Mouse (Mus musculus): Measurements from ENCODE around the gene Zfp142. TPM values are rescaled to one million over a fixed set of nuclear protein-coding genes. Genes with fewer than 3 reads are reported as not detected.

The Zfp142 gene
- polyA plus RNA-seq, 1 experiment from 2014 or later, result 7.8 TPM

- ATAC-seq (replicated peaks; ENCODE audit: insufficient number of reproducible peaks, low FRiP score, low TSS enrichment, low read depth), result no peak
- Histone ChIP-seq H3K9ac (replicated peaks; ENCODE audit: low read length) (no peak within 1 kb of the TSS), H3K36me3 (replicated peaks; ENCODE audit: control insufficient read depth, insufficient read depth, low read depth, low read length) (no peaks in the 10 kb centered on the region), H3K4me3 (ENCODE audit: low read depth, low read length) (no peak within 1 kb of the TSS), H3K27ac (replicated peaks; ENCODE audit: low read depth, low read length) (no peak within 1 kb of the TSS), H3K4me1 (ENCODE audit: control insufficient read depth, insufficient read depth, low read length) (0 out of 2 replicates have a peak, but pooled peaks cover 3% of the 10 kb centered on the region), H3K27me3 (ENCODE audit: control insufficient read depth, insufficient read depth, low read length) (no peaks in the 10 kb centered on the region), H3K9me3 (replicated peaks; ENCODE audit: control insufficient read depth, low read length) (no peaks in the 10 kb centered on the region), H3K4me2 (ENCODE audit: low read depth, low read length) (no peak within 1 kb of the TSS)
- WGBS, result 74% methylated on average over 4 of the region's 4 CpGs
- no peak for DNase-seq (ENCODE audit: low spot score)
These were observed 43.9 kb downstream of the Zfp142 start, which contains the start of gene Usp37 for GRCm38 (mm10) chr1:74544184-74544583. Usp37 (minus strand) TSS chr1:74544284.

- Histone ChIP-seq H3K36me3 (replicated peaks; ENCODE audit: control insufficient read depth, insufficient read depth, low read depth, low read length) (no peaks in the 10 kb centered on the region), H3K4me3 (ENCODE audit: low read depth, low read length) (no peak within 1 kb of the TSS), H3K9me3 (replicated peaks; ENCODE audit: control insufficient read depth, low read length) (no peaks in the 10 kb centered on the region), H3K4me2 (ENCODE audit: low read depth, low read length) (no peak within 1 kb of the TSS; the same call in 1 of the 2 replicates), H3K9ac (replicated peaks; ENCODE audit: low read length) (no peak within 1 kb of the TSS), H3K27ac (replicated peaks; ENCODE audit: low read depth, low read length) (no peak within 1 kb of the TSS), H3K27me3 (ENCODE audit: control insufficient read depth, insufficient read depth, low read length) (no peaks in the 10 kb centered on the region), H3K4me1 (ENCODE audit: control insufficient read depth, insufficient read depth, low read length) (0 out of 2 replicates have a peak, but pooled peaks cover 3% of the 10 kb centered on the region)
- 5% methylated on average over 6 of the region's 6 CpGs for WGBS
- peak; percentile 41 for DNase-seq (ENCODE audit: low spot score)
- ATAC-seq (replicated peaks; ENCODE audit: insufficient number of reproducible peaks, low FRiP score, low TSS enrichment, low read depth), result no peak
These were observed 45.5 kb downstream of the Zfp142 start, which contains the start of gene Plcd4 for GRCm38 (mm10) chr1:74542451-74542961. Plcd4 (plus strand) TSS chr1:74542888.

- 0 out of 2 replicates have a peak, but pooled peaks cover 3% of the 10 kb centered on the region for H3K4me1 ChIP-seq (ENCODE audit: control insufficient read depth, insufficient read depth, low read length)
- no peak overlapping the region for H3K27ac ChIP-seq (replicated peaks; ENCODE audit: low read depth, low read length)
- no peaks in the 10 kb centered on the region for H3K27me3 ChIP-seq (ENCODE audit: control insufficient read depth, insufficient read depth, low read length)
- no peaks in the 10 kb centered on the region for H3K36me3 ChIP-seq (replicated peaks; ENCODE audit: control insufficient read depth, insufficient read depth, low read depth, low read length)
- H3K4me2 ChIP-seq (ENCODE audit: low read depth, low read length), result no peak overlapping the region
- no peak for ATAC-seq (replicated peaks; ENCODE audit: insufficient number of reproducible peaks, low FRiP score, low TSS enrichment, low read depth)
- DNase-seq (ENCODE audit: low spot score), result no peak
- no peak overlapping the region for H3K9ac ChIP-seq (replicated peaks; ENCODE audit: low read length)
- no peak overlapping the region for H3K4me3 ChIP-seq (ENCODE audit: low read depth, low read length)
- no peaks in the 10 kb centered on the region for H3K9me3 ChIP-seq (replicated peaks; ENCODE audit: control insufficient read depth, low read length)
These were observed 49.4 kb downstream of the Zfp142 start for GRCm38 (mm10) chr1:74538650-74539049.

GRCm38 (mm10) chr1:74528589-74528988, 59.5 kb downstream of the Zfp142 start:
- ATAC-seq (replicated peaks; ENCODE audit: insufficient number of reproducible peaks, low FRiP score, low TSS enrichment, low read depth), result no peak
- Histone ChIP-seq H3K4me2 (ENCODE audit: low read depth, low read length) (no peak overlapping the region), H3K27ac (replicated peaks; ENCODE audit: low read depth, low read length) (no peak overlapping the region), H3K27me3 (ENCODE audit: control insufficient read depth, insufficient read depth, low read length) (no peaks in the 10 kb centered on the region), H3K4me1 (ENCODE audit: control insufficient read depth, insufficient read depth, low read length) (no peaks in the 10 kb centered on the region), H3K4me3 (ENCODE audit: low read depth, low read length) (no peak overlapping the region), H3K9ac (replicated peaks; ENCODE audit: low read length) (no peak overlapping the region), H3K9me3 (replicated peaks; ENCODE audit: control insufficient read depth, low read length) (no peaks in the 10 kb centered on the region), H3K36me3 (replicated peaks; ENCODE audit: control insufficient read depth, insufficient read depth, low read depth, low read length) (peaks cover 14% of the 10 kb centered on the region)
- no peak for DNase-seq (ENCODE audit: low spot score)
- WGBS, result 89% methylated on average over 7 of the region's 7 CpGs

- ATAC-seq (replicated peaks; ENCODE audit: insufficient number of reproducible peaks, low FRiP score, low TSS enrichment, low read depth), result no peak
- Histone ChIP-seq H3K4me2 (ENCODE audit: low read depth, low read length) (no peak overlapping the region), H3K4me3 (ENCODE audit: low read depth, low read length) (no peak overlapping the region), H3K36me3 (replicated peaks; ENCODE audit: control insufficient read depth, insufficient read depth, low read depth, low read length) (peaks cover 12% of the 10 kb centered on the region), H3K27me3 (ENCODE audit: control insufficient read depth, insufficient read depth, low read length) (no peaks in the 10 kb centered on the region), H3K9ac (replicated peaks; ENCODE audit: low read length) (no peak overlapping the region), H3K4me1 (ENCODE audit: control insufficient read depth, insufficient read depth, low read length) (no peaks in the 10 kb centered on the region), H3K9me3 (replicated peaks; ENCODE audit: control insufficient read depth, low read length) (no peaks in the 10 kb centered on the region), H3K27ac (replicated peaks; ENCODE audit: low read depth, low read length) (no peak overlapping the region)
- WGBS, result 92% methylated on average over 4 of the region's 4 CpGs
- no peak for DNase-seq (ENCODE audit: low spot score)
These were observed 63.3 kb downstream of the Zfp142 start for GRCm38 (mm10) chr1:74524746-74525145.

GRCm38 (mm10) chr1:74519875-74520274, 68.2 kb downstream of the Zfp142 start:
- H3K4me2 ChIP-seq (ENCODE audit: low read depth, low read length), result no peak overlapping the region
- no peaks in the 10 kb centered on the region for H3K27me3 ChIP-seq (ENCODE audit: control insufficient read depth, insufficient read depth, low read length)
- ATAC-seq (replicated peaks; ENCODE audit: insufficient number of reproducible peaks, low FRiP score, low TSS enrichment, low read depth) (no peak), DNase-seq (ENCODE audit: low spot score) (no peak)
- peaks cover 9% of the 10 kb centered on the region; the same call in 1 of the 2 replicates for H3K36me3 ChIP-seq (replicated peaks; ENCODE audit: control insufficient read depth, insufficient read depth, low read depth, low read length)
- no peak overlapping the region for H3K27ac ChIP-seq (replicated peaks; ENCODE audit: low read depth, low read length)
- no peaks in the 10 kb centered on the region for H3K9me3 ChIP-seq (replicated peaks; ENCODE audit: control insufficient read depth, low read length)
- no peaks in the 10 kb centered on the region for H3K4me1 ChIP-seq (ENCODE audit: control insufficient read depth, insufficient read depth, low read length)
- no peak overlapping the region for H3K4me3 ChIP-seq (ENCODE audit: low read depth, low read length)
- H3K9ac ChIP-seq (replicated peaks; ENCODE audit: low read length), result no peak overlapping the region

Small RNAs within 50 kb of the gene (microRNA-seq; reads per million reads assigned to microRNA genes)
- gene Gm25035 (ENCODE audit: borderline number of aligned reads), result not detected

Other genes starting within 250 kb of the Zfp142 start
- 0.22 and 0.36 TPM in 2 replicates for gene Catip, start 226.1 kb downstream of the Zfp142 start, polyA plus RNA-seq (2014; fragmentation: Nextera tagmentation; extraction: Ambion mirVana)
- 2.4 and 4.9 TPM in 2 replicates for gene Slc11a1, start 213.1 kb downstream of the Zfp142 start, polyA plus RNA-seq (2014; fragmentation: Nextera tagmentation; extraction: Ambion mirVana)
- 60.0 and 66.2 TPM in 2 replicates for gene Ctdsp1, start 196.7 kb downstream of the Zfp142 start, polyA plus RNA-seq (2014; fragmentation: Nextera tagmentation; extraction: Ambion mirVana)
- gene Vil1, start 178.9 kb downstream of the Zfp142 start, polyA plus RNA-seq (2014; fragmentation: Nextera tagmentation; extraction: Ambion mirVana), result 0.07 and 0.11 TPM in 2 replicates
- gene Cnot9, start 82.2 kb downstream of the Zfp142 start, polyA plus RNA-seq (2014; fragmentation: Nextera tagmentation; extraction: Ambion mirVana), result 106 and 112 TPM in 2 replicates
- 0.33 and 0.42 TPM in 2 replicates for gene Plcd4, start 45.4 kb downstream of the Zfp142 start, polyA plus RNA-seq (2014; fragmentation: Nextera tagmentation; extraction: Ambion mirVana)
- gene Usp37, start 44.0 kb downstream of the Zfp142 start, polyA plus RNA-seq (2014; fragmentation: Nextera tagmentation; extraction: Ambion mirVana), result 45.7 and 46.5 TPM in 2 replicates
- 13.7 and 18.4 TPM in 2 replicates for gene Bcs1l, start within 50 bp of the Zfp142 start, polyA plus RNA-seq (2014; fragmentation: Nextera tagmentation; extraction: Ambion mirVana)
- gene Rnf25, start 13.2 kb upstream of the Zfp142 start, polyA plus RNA-seq (2014; fragmentation: Nextera tagmentation; extraction: Ambion mirVana), result 9.4 TPM in 2 replicates
- 14.1 and 14.5 TPM in 2 replicates for gene Stk36, start 13.2 kb upstream of the Zfp142 start, polyA plus RNA-seq (2014; fragmentation: Nextera tagmentation; extraction: Ambion mirVana)
- 29.6 and 37.1 TPM in 2 replicates for gene Ttll4, start 73.5 kb upstream of the Zfp142 start, polyA plus RNA-seq (2014; fragmentation: Nextera tagmentation; extraction: Ambion mirVana)
- 11.1 and 12.3 TPM in 2 replicates for gene Cyp27a1, start 125.3 kb upstream of the Zfp142 start, polyA plus RNA-seq (2014; fragmentation: Nextera tagmentation; extraction: Ambion mirVana)
- gene Prkag3, start 161.0 kb upstream of the Zfp142 start, polyA plus RNA-seq (2014; fragmentation: Nextera tagmentation; extraction: Ambion mirVana), result not detected in 2 replicates
- 15.5 and 19.1 TPM in 2 replicates for gene Wnt6, start 183.6 kb upstream of the Zfp142 start, polyA plus RNA-seq (2014; fragmentation: Nextera tagmentation; extraction: Ambion mirVana)
- 1.5 and 1.6 TPM in 2 replicates for gene Wnt10a, start 203.3 kb upstream of the Zfp142 start, polyA plus RNA-seq (2014; fragmentation: Nextera tagmentation; extraction: Ambion mirVana)